Mouse (Mus musculus) WW6 (cell line): ENCODE data around the gene Srms.

Experiments used
- DNase-seq: peaks from one replicate; pipeline ENCODE4 v3.0.0-alpha.2; 2013; ENCODE audit warnings: low read depth, low spot score

Srms gene

DNA sequence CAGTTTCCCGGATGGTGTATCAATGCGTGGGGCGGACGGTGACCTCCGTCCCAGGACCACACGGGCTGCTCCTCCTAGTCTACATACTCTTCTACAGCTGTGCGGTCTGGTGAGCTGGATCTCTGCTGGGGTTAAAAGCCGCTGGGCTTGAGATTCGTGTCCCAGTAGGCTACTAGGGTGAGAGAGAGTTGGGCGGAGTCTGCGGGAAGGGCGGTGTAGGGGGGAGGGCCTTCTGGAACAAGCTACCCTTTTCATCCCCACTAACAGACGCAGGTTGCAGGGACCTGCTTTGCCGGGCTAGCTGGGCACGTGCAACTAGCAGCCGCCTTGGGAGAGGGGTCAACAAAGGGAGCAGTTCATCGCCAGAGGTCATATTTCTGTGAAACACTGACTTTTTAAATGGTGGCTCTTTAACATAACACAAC lies at the start of gene Srms:
Gene Srms (minus strand): TSS at position 165 of the 425 bp plus-strand sequence.
- no peak for DNase-seq

DNA sequence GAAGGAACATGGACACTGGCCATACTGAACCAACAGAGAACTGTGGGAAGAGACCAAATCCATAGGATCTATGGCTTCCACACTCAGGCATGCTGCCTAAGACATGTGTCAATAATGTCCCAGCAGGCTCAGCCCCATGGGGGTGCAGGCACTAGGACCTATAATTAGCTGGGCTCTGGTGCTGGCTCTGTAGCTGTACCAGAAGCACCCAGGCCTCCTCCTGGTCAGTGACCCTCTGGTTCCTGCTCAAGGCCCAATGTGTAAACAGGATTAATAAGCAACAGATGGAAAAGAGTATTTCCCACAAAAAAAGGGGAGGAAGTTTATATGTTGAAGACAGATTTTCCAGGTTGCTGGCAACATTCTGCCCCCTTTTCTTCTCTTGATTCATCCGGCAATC lies 40.3 kb upstream of the Srms start:
- no peak for DNase-seq

DNA sequence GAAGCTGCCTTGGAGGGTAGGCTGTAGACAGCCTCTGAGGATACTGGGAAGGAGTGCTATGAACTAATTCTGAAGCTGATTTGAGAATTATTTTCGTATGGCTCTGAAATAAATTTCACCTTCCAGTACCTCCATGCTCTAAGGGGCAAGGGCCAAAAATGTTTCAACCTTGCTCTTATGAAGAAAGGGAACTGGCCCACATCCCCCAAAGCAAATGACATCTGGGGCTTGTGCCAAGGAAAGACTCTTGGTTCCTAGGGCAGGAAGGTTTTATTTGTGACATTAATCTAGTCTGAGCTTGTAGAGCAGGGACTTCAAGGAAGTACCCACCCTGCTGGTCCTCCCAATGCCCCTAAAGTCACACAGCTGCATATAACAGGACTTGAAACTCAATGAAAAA lies 38.9 kb upstream of the Srms start:
- DNase-seq = no peak

DNA sequence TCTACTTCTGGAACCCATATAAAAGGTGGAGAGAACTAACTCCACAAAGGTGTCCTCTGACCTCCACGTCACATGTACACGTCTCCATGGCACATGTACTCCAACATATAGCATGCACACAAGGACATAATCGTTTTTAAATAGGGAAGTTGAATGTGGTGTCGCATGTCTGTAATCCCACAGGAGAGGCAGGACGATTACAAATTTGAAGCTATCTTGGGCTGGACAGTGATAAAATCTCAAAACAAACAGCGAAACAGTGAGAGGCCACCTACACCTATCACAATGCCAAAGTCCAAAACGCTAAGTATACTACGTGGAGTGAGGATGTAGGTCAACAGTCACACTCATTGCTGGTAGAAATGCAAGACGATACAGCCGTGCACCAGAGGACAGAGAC lies 36.2 kb upstream of the Srms start:
- DNase-seq = no peak

DNA sequence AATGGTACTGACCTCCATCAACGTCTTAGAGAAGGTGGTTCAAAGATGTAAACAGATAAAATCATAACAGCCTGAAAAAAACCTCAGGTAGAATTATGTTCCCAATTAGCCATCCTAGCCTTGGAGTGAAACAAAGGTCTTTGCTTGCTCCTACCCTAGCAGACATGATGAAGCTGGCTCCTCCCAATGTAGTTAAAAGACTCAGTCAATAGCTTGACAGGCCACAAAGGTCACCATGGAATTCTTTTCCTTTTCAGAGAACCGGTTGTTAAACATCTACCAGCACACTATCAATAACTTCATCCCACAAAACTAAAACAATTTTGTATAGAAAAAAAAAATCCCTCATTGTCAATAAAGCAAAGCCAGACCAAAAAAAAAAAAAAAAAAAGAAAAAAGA lies 32.0 kb upstream of the Srms start:
- DNase-seq = no peak

DNA sequence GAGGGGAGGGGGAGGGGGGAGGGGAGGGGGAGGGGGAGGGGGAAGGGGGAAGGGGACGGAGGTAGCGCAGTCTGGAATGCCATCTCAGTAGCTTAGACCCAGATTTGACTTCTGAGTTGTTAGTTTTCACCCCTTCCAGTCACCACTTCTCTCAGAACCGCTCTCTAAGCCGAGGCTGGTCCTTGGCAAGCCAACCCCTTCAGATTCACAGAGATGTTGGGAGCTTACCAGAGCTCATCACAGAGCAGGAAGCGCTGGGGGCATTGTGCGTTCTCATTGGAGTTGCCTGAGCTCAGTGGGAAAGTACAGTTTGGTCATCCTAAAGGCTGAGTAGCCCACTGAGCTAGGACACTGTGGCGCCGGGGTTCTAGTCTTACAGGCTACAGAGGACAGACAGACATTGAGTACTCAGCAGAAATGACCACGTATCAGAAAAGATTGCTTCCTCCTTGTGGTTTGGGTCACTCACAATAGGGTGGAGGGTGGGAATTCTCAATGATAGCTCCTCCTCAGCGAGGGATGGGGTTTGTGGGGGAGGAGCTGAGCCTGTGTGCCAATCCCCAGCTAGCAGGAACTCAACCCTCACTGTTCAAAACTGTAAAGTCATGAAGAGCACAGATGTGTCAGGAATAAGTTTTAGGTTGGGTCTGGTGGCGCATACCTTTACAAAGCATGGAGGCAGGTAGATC lies 30.9 kb upstream of the Srms start:
- DNase-seq = no peak

DNA sequence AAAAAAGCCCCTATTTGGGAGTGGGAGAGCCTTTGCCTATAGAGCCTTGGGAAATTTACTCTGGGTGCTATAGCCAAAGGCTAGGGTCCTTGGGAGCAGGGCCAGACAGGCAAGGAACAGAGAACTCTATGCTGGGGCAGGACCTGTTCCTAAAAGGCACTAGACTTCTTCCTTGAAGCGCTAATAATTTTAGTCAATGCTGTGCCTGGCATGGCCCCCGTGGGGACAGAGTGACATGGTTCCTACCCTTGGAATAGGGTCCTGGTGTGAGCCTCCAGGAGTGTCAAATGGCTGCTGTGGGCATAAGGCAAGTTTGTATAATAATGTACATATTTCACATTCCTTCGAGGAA lies 29.3 kb upstream of the Srms start:
- DNase-seq = no peak

DNA sequence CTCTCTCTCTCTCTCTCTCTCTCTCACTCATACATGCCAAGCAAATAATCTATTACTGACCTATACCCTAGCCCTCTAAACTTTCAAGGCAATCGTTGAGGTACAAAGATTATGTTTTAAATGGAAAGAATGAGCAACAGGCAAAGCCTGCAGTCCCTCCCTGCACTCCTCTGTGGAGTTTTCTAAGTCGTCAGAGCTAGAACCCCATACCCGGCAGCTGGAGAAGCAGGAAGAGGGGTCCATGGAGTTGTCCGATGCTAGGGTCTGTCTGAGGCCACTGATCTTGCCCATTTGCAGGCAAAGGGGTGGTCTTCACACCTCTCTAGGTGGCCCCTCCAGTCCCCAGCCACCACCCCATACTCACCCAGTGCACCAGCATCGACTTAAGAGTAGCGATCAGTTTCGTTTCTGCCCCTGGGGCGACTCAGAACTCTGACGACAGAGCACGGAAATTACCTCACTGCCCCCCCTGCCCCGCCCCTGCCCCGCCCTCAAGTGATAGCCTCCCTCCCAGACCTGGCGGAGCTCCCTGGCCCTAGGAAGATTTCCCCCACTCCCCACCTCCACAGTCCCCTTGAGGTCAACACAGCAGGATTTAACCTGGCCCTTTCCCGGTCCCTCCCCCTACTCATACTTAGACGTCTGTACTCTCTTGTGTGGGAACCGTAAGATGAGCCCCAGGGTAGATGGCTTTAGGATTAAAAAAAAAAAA lies 28.8 kb upstream of the Srms start, which contains the start of gene Helz2:
Gene Helz2 (minus strand): TSS at position 426 of the 712 bp plus-strand sequence.
- DNase-seq = no peak

DNA sequence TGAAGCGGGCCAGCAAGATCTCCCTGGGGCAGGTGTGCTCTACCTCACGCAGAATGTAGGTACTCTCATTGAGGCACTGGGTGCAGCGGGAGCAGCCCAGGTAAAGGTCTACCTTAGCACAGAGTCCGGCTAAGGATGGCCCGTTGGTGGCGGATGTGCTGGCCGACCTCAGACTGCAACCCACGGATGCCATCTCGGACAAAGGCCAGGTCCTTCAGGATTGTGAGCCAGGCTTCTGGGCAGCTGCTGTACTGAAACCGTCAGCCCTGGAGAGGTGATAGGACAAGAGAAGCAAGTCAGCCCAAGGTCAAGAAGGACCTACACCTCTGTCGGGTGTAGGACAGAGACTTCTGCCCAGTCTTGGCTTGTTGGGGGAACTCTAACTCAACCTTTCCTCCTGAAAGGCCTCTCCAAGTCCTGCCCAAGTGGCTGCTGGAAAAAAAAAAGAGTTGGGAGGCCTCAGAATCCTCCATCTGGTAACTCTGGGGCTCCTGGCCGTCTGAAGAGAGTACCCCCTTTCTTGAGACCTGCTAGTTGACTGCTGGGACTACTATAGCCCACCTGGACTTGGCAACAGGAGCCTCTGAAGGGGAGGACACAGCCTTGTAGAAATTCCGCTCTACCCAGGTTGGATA lies 27.9 kb upstream of the Srms start:
- no peak for DNase-seq

DNA sequence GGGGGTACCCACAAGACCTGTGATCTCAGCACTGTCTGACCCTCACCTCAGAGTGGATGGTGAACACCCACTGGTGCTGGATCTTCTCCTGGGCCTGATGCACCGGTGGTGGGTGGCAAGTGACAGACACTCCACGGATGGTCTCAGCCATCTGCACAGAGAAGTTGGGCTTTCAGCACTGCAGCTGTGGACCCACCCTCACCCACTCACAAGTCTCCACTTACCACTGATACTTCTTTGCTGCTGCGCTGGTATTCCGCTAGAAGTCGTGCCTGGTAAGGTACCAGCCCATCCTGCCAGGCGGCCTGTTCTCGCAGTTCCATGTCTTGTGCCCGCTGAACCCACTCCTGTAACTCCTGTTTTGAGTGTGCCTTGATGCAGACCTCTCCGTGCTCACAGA lies 26.3 kb upstream of the Srms start:
- no peak for DNase-seq

DNA sequence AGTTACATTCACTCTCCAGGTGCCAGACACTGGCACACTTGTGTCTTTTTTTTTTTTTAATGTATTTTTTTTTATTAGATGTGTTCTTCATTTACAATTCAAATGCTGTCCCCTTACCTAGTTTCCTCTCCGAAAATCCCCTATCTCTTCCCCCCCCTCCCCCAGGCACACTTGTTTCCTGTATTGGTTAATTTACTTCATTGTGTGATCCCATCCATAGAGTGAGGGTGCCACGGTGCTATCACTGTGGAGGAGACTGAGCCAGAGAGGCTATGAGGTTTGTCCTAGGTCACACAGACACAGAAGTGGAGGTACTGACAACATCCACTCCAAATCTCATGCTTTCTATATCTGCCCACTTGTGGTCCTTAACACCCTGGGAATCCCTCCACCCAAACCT lies 25.9 kb upstream of the Srms start:
- DNase-seq = no peak

DNA sequence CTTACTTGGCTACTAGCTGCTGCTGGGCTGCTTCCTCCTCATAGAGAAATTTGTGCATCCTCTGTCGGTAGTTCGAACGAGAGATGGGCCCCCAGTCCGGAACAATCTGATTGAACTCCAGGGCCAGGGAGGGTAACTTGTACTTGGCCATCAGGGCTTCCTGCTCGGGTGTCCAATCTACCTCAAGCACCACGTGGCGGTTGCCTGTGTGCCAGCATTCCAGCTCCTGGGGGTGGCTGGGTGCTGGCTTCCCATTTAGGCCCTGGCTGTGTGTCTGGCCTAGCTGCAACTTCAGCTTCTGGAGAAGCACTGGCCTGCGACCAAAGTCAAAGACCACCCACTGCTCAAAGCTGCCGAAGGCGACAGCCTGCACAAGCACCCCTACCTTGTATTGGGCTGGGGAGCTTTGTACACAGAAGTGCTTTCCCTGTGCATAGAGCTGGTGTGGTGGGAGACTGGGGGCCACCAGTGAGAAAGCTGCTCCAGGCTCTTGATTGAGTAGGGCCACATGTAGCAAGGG lies 25.2 kb upstream of the Srms start:
- DNase-seq = no peak

DNA sequence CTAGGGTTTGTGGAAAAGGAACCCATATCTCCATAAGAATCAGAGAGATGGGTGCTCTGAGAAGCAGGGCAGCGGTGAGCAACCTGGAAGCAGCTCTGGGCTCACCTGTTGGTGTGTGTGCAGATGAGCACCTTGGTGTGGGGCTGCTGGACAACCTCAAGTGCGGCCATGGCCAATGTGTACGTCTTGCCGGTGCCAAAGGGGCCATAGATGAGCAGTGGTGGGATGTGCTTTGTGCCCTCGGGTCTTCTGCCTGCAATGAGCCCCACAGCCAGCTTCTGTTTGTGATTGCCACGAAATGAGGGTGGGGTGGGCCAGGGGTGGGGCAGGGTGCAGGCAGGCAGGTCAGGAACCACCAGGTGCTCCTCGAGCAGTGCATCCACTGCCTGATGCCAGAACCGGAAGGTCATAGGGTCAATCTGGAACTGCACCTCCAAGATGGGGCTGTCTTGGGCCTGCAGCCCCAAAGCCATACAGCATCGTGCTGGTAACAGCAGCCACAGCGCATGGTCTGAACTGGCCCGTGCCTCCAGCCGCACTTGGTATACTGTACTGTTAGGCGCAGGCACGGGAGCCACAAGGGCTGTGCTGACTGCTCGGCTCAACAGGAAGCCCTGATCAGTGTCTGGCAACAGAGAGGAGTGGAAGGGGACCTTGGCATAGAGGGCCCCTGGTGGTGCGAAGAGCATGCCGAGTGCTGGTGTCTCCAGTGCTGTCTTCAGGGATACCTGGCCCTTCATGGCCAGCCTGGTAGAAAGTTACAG lies 24.4 kb upstream of the Srms start:
- no peak for DNase-seq

DNA sequence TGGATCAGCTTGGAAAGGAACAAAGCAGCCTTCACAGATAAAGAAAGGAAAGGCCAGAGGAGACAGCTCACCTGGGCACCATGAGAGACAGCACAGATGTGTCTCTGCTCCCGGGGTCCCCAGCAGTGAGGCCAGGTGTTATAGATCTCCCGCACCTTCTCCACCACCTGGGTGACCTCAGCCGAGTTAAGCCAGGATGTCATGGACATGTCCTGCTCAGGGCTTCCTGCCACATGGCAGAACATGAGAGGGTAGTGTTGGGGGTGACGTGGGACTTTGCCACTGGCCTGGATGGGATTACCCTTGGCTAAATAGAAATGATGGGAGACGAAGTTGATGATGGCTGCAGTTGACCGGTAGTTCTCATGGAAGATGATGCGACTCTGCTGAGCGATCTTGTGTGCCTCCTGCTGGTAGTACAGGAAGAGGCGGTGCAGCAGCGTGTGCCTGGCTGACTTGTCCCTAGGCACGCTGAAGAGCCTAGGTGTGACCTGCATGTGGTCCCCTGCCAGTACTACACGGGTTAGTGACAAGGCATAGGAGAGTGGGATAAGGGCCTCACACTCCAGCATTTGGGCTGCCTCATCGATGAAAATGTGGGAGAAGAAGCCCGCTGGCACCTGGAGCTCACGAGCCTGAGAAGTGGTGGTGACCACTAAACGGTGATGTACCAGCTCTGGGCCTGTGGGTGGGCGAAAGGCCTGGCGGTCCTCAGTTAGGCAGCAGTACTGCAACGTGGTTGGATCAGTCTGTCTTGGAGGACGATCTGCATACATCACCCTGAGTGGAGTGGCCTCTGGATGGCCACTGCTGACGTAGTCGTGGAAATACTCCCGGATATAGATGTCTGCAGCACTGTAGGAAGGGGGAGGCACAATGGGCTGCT lies 22.9 kb upstream of the Srms start:
- no peak for DNase-seq

DNA sequence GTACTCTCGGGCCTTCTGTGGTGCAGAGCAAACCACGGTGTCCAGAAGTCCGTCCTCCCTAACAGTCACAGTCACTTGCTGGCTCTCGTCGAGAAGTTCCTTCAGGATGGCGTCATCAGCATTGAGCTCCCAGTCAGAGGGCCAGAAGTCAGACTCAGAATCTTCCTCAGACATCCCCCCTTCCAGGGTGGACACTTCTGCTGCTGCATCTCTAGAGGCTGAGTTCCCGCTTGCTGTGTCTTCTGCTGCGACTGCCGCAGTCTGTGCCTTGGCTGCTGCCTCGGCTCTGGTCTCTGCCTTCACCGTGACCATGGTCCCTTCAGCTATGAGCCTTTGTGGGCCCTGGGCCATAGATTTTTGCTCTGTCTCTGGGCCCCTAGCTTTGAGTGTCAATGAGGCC lies 21.7 kb upstream of the Srms start:
- DNase-seq = no peak

DNA sequence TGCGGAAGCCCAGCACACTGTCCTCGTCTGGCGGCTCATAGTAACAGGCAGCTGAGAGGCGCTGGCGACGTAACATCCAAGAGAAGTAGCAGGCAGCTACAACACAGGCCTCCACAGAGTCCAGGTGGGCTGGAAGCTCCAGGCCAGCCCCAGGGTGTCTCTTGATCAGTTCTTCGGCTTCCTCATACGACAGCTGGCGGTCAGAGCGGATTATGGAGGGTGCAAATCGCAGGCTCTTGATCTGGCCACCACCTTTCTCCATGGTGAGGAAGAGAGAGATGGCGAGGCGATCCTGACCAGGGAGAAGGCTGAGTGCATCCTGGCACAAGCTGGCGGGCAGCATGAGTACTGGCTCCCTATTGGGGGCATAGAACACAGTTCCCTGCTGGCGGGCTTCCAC lies 20.5 kb upstream of the Srms start:
- no peak for DNase-seq

DNA sequence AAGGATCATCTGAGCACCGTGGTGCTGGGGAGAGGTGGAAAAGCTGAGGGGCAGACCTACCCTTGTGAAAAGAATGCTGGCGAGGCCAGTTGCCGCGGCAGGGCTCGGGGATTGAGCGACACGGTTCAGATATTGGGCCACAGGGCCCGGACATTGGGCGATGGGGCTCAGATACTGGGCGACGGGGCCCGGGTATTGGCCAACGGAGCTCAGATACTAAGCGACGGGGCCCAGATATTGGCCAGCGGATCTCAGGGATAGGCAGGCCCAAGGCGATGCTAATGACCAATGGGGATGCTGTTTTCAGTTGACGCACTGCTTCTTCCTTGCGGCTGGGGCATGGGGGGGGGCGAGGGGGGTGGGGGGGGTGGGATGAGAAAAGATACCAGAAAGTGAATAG lies 18.2 kb upstream of the Srms start:
- DNase-seq = no peak

DNA sequence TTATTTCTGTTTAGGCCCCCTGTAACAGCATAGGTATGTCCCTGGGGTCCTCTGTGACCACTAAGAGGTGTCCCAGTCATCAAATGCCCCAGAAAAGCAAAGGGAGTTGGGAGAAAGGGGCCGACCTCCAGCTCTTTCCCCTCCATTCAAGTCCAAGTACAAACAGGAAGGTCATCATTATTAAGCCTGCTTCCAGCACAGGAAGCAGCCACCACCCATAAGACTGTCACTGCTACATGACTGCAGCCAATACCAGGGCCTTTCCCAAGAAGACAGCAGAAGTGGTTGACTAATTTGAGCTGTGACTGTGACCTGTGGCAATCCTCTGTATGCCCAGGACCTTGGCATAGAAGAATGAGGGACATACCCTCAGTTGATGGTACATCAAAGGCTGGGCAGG lies 15.3 kb upstream of the Srms start:
- no peak for DNase-seq

DNA sequence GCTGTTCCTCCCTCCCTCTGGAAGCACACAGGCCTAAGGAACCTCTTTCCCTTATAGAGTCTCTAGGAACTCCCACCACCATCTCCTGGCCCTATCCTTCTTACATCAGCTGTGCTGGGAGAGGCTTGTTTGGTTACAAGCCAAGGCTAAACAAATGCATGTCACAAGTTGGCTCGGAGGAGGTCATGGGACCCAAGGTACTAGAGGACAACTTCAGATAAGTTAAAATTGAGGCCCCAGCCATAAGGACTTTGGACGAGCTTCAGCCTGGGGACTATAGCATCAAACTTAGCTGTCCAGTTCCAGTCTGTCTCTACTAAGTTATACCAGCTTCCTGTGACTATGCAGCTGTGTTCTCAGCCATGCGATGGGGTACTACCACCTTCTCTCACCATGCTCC lies 14.1 kb upstream of the Srms start:
- DNase-seq = no peak

DNA sequence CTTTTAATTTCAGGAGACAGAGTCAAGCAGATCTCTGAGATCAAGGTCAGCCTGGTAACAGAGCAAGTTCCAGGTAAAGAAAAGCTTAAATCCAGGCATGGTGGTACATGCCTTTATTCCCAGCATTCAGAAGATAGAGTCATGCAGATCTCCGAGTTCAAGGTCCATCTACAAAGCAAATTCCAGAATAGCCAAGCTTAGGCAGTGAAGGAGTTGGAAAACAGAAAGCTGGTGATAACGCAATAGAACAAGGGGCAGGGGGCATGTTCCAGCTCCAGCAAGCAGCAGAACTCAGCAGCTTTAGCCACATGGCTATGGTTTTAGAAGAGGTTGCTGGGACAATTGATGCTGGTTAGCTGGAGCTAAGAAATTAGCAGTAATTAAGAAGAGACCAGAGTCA lies 12.0 kb upstream of the Srms start:
- DNase-seq = no peak

DNA sequence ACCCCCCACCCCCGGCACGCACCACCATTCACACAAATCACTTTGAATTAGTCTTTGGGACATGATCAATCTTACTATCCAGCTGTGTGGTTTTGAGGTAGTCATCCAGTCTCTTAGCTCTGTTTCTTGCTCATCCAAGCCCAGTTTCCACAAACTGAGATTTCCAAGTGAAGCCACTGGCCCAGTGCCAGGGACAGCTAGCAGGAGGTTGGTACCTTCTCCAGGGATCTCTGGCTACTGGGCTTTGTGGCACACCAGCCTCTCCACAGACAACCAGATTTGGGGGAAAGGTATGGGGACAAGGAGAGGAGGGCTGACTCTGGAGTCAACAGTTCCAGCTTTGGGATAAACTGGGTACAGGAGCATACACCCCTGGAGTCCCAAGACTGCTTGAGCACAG lies 7.4 kb upstream of the Srms start:
- no peak for DNase-seq
